Mouse (Mus musculus) thymus, postnatal 14 days (tissue): ENCODE data around the gene Gba.
A peak's percentile ranks its signal among the peaks of the same experiment; 100 is the strongest.

Experiments used
- DNase-seq: peaks from one replicate; pipeline ENCODE4 v3.0.0; 2021

Gba gene

GRCm38 (mm10) chr3:89244158-89244981, 41.6 kb downstream of the Gba start:
- peak; percentile 49 for DNase-seq

- peak; percentile 78 for DNase-seq
Observed at GRCm38 (mm10) chr3:89244982-89245687, 42.4 kb downstream of the Gba start.

- peak; percentile 48 for DNase-seq
Observed at GRCm38 (mm10) chr3:89245688-89246171, 43.0 kb downstream of the Gba start, which contains the start of gene Krtcap2. Krtcap2 (plus strand) TSS chr3:89245966.

GRCm38 (mm10) chr3:89246261-89247100, 43.8 kb downstream of the Gba start, which contains the start of gene Trim46:
Trim46 (minus strand) TSS chr3:89246309.
- peak; percentile 87 for DNase-seq

GRCm38 (mm10) chr3:89247466-89247865, 44.7 kb downstream of the Gba start:
- DNase-seq, result no peak

GRCm38 (mm10) chr3:89250435-89251040, 47.8 kb downstream of the Gba start:
- DNase-seq, result peak; percentile 72

GRCm38 (mm10) chr3:89251365-89251895, 48.7 kb downstream of the Gba start:
- DNase-seq, result peak; percentile 85

GRCm38 (mm10) chr3:89254994-89255393, 52.3 kb downstream of the Gba start:
- no peak for DNase-seq

- DNase-seq, result no peak
Observed at GRCm38 (mm10) chr3:89256177-89256576, 53.4 kb downstream of the Gba start.
